Mouse (Mus musculus): Measurements from ENCODE around the gene Igsf3.

Gene Igsf3

GRCm38 (mm10) chr3:101376538-101377247, at the start of gene Igsf3:
Igsf3 (plus strand) TSS chr3:101377083.
- peak; percentile 76 for DNase-seq (ENCODE audit: low spot score)

- no peak for DNase-seq (ENCODE audit: low spot score)
These were observed 49.6 kb upstream of the Igsf3 start for GRCm38 (mm10) chr3:101327248-101327647.

GRCm38 (mm10) chr3:101328617-101329016, 48.3 kb upstream of the Igsf3 start:
- DNase-seq (ENCODE audit: low spot score): no peak

GRCm38 (mm10) chr3:101343199-101343924, 33.5 kb upstream of the Igsf3 start:
- no peak for DNase-seq (ENCODE audit: low spot score)

GRCm38 (mm10) chr3:101344246-101344645, 32.6 kb upstream of the Igsf3 start:
- no peak for DNase-seq (ENCODE audit: low spot score)

GRCm38 (mm10) chr3:101345299-101345698, 31.6 kb upstream of the Igsf3 start:
- no peak for DNase-seq (ENCODE audit: low spot score)

- DNase-seq (ENCODE audit: low spot score): no peak
These were observed 30.1 kb upstream of the Igsf3 start for GRCm38 (mm10) chr3:101346806-101347205.

- no peak for DNase-seq (ENCODE audit: low spot score)
These were observed 28.3 kb upstream of the Igsf3 start for GRCm38 (mm10) chr3:101348501-101349161.

- DNase-seq (ENCODE audit: low spot score): no peak
These were observed 27.2 kb upstream of the Igsf3 start for GRCm38 (mm10) chr3:101349542-101350307.

- DNase-seq (ENCODE audit: low spot score): no peak
These were observed 26.5 kb upstream of the Igsf3 start for GRCm38 (mm10) chr3:101350406-101350805.

GRCm38 (mm10) chr3:101354490-101354889, 22.4 kb upstream of the Igsf3 start:
- peak; percentile 75 for DNase-seq (ENCODE audit: low spot score)

GRCm38 (mm10) chr3:101355702-101356101, 21.2 kb upstream of the Igsf3 start:
- DNase-seq (ENCODE audit: low spot score): peak; percentile 62

GRCm38 (mm10) chr3:101356583-101357553, 20.0 kb upstream of the Igsf3 start:
- no peak for DNase-seq (ENCODE audit: low spot score)

GRCm38 (mm10) chr3:101360832-101361231, 16.1 kb upstream of the Igsf3 start:
- DNase-seq (ENCODE audit: low spot score): no peak

GRCm38 (mm10) chr3:101362391-101362790, 14.5 kb upstream of the Igsf3 start:
- DNase-seq (ENCODE audit: low spot score): no peak

GRCm38 (mm10) chr3:101363574-101363973, 13.3 kb upstream of the Igsf3 start:
- no peak for DNase-seq (ENCODE audit: low spot score)

- no peak for DNase-seq (ENCODE audit: low spot score)
These were observed 11.7 kb upstream of the Igsf3 start for GRCm38 (mm10) chr3:101365081-101365612.

GRCm38 (mm10) chr3:101365911-101366310, 11.0 kb upstream of the Igsf3 start:
- no peak for DNase-seq (ENCODE audit: low spot score)

GRCm38 (mm10) chr3:101367372-101367771, 9.5 kb upstream of the Igsf3 start:
- peak; percentile 67 for DNase-seq (ENCODE audit: low spot score)

GRCm38 (mm10) chr3:101369301-101369881, 7.5 kb upstream of the Igsf3 start:
- DNase-seq (ENCODE audit: low spot score): no peak
